Mouse (Mus musculus) activated CD4-positive, CD25-positive, alpha-beta regulatory T cell, adult 9 weeks (primary cell): ENCODE data around the gene Gnb3. TPM values are rescaled to one million over a fixed set of nuclear protein-coding genes. Genes with fewer than 3 reads are reported as not detected.

Experiments used
- polyA plus RNA-seq: library from polyadenylated mRNA; unstranded; fragments of 100-300 nt; shearing (Covaris generic); gene quantifications from one replicate; pipeline ENCODE4 v1.2.1, GENCODE M21; 2017

Gnb3 gene
- not detected for polyA plus RNA-seq

GRCm38 (mm10) chr6:124840241-124841167 is at the start of gene Gnb3:
Gene Gnb3, minus strand, starts transcription at chr6:124840275.

DNA sequence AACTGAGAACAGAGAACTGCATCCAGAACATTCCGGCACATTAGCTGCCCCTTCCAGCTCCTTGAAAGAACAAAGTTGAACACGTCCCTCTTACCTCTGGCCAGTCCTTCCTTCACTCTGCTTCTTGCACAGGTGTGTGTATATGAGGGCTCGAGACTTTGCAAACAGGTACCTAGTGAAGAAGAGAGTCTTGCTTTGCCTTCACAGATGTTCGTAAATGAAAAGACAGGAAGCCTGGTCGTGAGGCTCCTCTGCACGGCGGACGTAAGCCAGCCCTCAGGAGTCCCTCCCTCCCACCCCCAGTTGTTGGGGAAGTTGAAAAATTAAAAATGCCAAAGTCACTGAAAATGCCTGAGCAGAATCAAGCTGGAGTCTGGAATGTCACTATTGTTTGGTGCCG is 47.9 kb upstream of the Gnb3 start, which contains the start of gene Cd4:
Gene Cd4 (minus strand): TSS at position 236 of the 400 bp plus-strand sequence.

GRCm38 (mm10) chr6:124863658-124864298 is 23.7 kb upstream of the Gnb3 start, which contains the start of gene Gpr162:
Gene Gpr162, minus strand, starts transcription at chr6:124863983.

DNA sequence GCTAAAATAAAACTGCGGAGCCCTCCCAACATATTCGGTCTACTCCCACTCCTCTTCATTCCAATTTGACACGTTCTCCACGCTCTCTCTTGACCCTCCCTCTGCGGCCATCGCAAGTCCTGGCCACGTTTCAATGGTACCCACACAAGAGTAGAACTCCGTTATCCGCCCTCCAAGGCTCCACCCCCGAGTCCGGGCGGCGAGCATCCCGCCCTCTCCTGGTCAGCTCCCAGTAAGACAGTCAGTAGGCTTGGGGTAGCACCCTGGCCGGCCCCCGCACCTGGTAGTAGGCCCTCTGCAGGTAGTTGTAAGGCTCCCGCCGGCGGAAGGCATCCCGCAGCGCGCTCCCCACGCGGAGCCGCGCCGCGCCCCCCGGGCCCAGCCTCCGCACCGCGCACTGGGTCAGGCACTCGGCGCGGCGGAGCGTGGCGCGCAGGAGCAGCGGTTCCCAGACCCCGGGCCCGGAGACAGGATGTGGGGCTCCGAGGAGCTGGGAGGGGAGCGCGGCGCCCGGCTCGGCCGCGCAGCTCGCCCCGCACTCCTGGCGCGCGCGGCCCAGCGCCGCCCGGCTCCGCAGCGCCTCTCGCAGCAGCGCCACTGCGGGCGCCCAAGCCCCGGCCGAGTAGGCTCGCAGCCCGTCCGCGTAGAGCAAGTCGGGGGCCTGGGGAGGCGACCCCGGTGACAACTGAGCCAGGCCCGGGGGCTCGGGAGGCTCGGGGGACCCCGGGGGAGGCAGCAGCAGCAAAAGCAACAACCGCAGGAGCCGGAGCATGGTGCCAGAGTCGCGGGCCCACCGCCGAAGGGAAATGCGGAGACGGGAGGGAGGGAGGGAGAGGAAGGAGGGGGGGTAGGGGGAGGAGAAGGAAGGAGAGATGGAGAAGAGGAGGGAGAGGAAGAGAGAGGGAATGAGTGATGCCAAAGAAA is 17.1 kb upstream of the Gnb3 start, which contains the start of gene P3h3:
Gene P3h3 (minus strand): TSS at position 837 of the 924 bp plus-strand sequence.

DNA sequence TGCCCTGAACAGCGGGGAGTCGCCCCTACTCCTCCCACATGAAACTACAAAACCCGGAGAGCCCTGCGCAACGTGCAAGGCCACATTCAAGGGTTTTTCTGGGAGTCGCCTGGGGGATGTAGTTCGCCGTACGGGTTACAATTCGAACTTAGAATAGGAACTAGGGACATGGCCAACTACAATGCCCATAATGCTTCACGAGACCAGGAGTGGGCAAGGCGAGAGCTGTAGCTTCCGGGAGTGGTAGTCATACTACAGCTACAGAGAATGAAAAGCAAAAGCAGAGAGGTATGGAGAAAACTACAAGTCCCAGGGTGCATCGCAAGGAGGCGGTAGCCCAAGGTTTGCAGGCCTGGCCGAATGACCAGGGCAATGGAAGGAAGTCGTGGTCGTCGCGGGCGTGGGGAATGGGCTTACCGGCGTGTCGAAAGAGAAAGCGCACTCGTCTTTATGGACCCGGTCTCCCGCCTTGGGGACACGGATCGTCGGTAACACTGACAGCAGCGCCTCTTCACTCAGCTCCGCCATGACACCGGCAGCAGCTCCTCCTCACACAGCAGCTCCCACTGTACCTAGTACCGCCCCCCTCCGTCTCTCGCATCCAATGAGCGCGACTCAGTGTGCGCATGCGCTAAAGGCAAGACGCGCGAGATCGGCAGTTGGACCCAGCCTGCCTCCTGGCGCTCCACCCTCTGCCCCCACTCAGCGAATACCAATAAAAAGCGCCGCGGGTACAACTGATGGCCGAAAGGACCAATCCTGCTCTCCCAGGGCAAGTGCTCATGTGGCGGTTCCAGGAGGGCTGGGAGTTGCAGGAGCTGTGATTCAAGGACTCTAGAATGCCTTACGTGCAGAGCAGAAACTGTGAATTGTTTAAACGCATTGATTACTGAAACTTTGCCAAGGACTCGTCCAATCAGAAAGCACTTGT is 10.9 kb downstream of the Gnb3 start, which contains the start of the genes Usp5 and Cdca3:
Gene Usp5 (minus strand): TSS at position 617 of the 931 bp plus-strand sequence.
Gene Cdca3 (plus strand): TSS at position 680 of the 931 bp plus-strand sequence.

GRCm38 (mm10) chr6:124813933-124814332 is 26.1 kb downstream of the Gnb3 start, which contains the start of gene Tpi1:
Gene Tpi1, minus strand, starts transcription at chr6:124814296.

GRCm38 (mm10) chr6:124808358-124809012 is 31.6 kb downstream of the Gnb3 start, which contains the start of gene Spsb2:
Gene Spsb2, plus strand, starts transcription at chr6:124808661.

Other genes with a start within 250 kb of the Gnb3 start
- gene C1s2, start 204.2 kb downstream of the Gnb3 start, polyA plus RNA-seq, result not detected
- gene Lpcat3, start 177.2 kb downstream of the Gnb3 start, polyA plus RNA-seq, result 58.7 TPM
- 302 TPM for gene Emg1, start 128.1 kb downstream of the Gnb3 start, polyA plus RNA-seq
- gene Phb2, start 127.9 kb downstream of the Gnb3 start, polyA plus RNA-seq, result 191 TPM
- 373 TPM for gene Ptpn6, start 101.6 kb downstream of the Gnb3 start, polyA plus RNA-seq
- 536 TPM for gene Grcc10, start 98.9 kb downstream of the Gnb3 start, polyA plus RNA-seq
- gene Gm45234, start 84.3 kb downstream of the Gnb3 start, polyA plus RNA-seq, result 0.12 TPM
- gene Atn1, start 83.8 kb downstream of the Gnb3 start, polyA plus RNA-seq, result 2.2 TPM
- 8.9 TPM for gene Eno2, start 70.6 kb downstream of the Gnb3 start, polyA plus RNA-seq
- gene Lrrc23, start 60.5 kb downstream of the Gnb3 start, polyA plus RNA-seq, result 2.3 TPM
- gene Spsb2, start 31.6 kb downstream of the Gnb3 start, polyA plus RNA-seq, result 8.0 TPM
- 179 TPM for gene Tpi1, start 26.0 kb downstream of the Gnb3 start, polyA plus RNA-seq
- gene Usp5, start 10.8 kb downstream of the Gnb3 start, polyA plus RNA-seq, result 125 TPM
- 11.7 TPM for gene Cdca3, start 10.7 kb downstream of the Gnb3 start, polyA plus RNA-seq
- not detected for gene P3h3, start 17.5 kb upstream of the Gnb3 start, polyA plus RNA-seq
- gene Gpr162, start 23.7 kb upstream of the Gnb3 start, polyA plus RNA-seq, result 0.20 TPM
- gene Cd4, start 47.9 kb upstream of the Gnb3 start, polyA plus RNA-seq, result 296 TPM
- gene Lag3, start 71.4 kb upstream of the Gnb3 start, polyA plus RNA-seq, result 4.6 TPM
- gene Ptms, start 79.8 kb upstream of the Gnb3 start, polyA plus RNA-seq, result 14.2 TPM
- 160 TPM for gene Mlf2, start 91.1 kb upstream of the Gnb3 start, polyA plus RNA-seq
- 91.9 TPM for gene Cops7a, start 125.3 kb upstream of the Gnb3 start, polyA plus RNA-seq
- gene Pianp, start 156.4 kb upstream of the Gnb3 start, polyA plus RNA-seq, result not detected
- 22.4 TPM for gene Zfp384, start 168.9 kb upstream of the Gnb3 start, polyA plus RNA-seq
- gene Ing4, start 199.5 kb upstream of the Gnb3 start, polyA plus RNA-seq, result 87.6 TPM
- gene Acrbp, start 209.4 kb upstream of the Gnb3 start, polyA plus RNA-seq, result 28.2 TPM
- gene Lpar5, start 227.6 kb upstream of the Gnb3 start, polyA plus RNA-seq, result 18.5 TPM